ENCODE assay signal across 16 mouse cellular contexts in genomic region chr17:70828569-70828968, GRCm38 (mm10).
"Had no signal": no experiment of that assay in that cellular context is flagged by ENCODE, and none has a peak within 500 bp of the region (broad histone marks: within the 10 kb centered on the region; RNA-seq: fewer than 3 reads in every experiment).

No protein-coding gene starts in this region.

- H3K4me3 ChIP-seq: left cerebral cortex, adult 2 months; limb, embryonic 12.5 days; limb, embryonic 15.5 days; liver, embryonic 12.5 days; liver, embryonic 15.5 days; lung, embryonic 15.5 days had no signal

- H3K36me3 ChIP-seq: limb, embryonic 12.5 days; limb, embryonic 15.5 days; liver, embryonic 12.5 days; liver, embryonic 15.5 days; lung, embryonic 15.5 days had no signal

- H3K27me3 ChIP-seq: liver, embryonic 15.5 days; lung, embryonic 15.5 days had no signal

- H3K27ac ChIP-seq: kidney, postnatal 0 days; left cerebral cortex, adult 2 months; limb, embryonic 12.5 days; limb, embryonic 15.5 days; liver, embryonic 12.5 days; liver, embryonic 15.5 days; stomach, postnatal 0 days had no signal

- H3K4me1 ChIP-seq: limb, embryonic 12.5 days; limb, embryonic 15.5 days; liver, embryonic 12.5 days; liver, embryonic 15.5 days had no signal

- DNase-seq: kidney, adult 2 months; kidney, postnatal 36 days; layer of hippocampus, postnatal 36 days; lung, adult 18-20 months; lung, postnatal 10 days; lung, postnatal 36 days; midbrain, embryonic 14.5 days; thymus, postnatal 4 days had no signal
